Mouse (Mus musculus) megakaryocyte, embryonic 14.5 days (primary cell): ENCODE data around the gene Ddah2. TPM values are rescaled to one million over a fixed set of nuclear protein-coding genes. Genes with fewer than 3 reads are reported as not detected.

Experiments
- H3K27me3 ChIP-seq: replicated peaks from 2 replicates; pipeline ENCODE3; 2012; ENCODE audit warnings: inconsistent platforms
- H3K36me3 ChIP-seq: replicated peaks from 2 replicates; pipeline ENCODE3; 2012; ENCODE audit warnings: low read length, inconsistent platforms, mixed read lengths
- H3K4me1 ChIP-seq: 2 replicates; pipeline ENCODE4 v1.6.1; 2012; ENCODE audit warnings: inconsistent platforms
- H3K4me3 ChIP-seq: replicated peaks from 2 replicates; pipeline ENCODE3; 2012; ENCODE audit warnings: moderate library complexity, mild to moderate bottlenecking, inconsistent platforms
- H3K9me3 ChIP-seq: 2 replicates; pipeline ENCODE4 v1.6.1; 2012; ENCODE audit warnings: inconsistent platforms
- FLI1 ChIP-seq: IDR thresholded peaks from 2 replicates; pipeline ENCODE4 v1.6.1; 2012; ENCODE audit warnings: low read length, inconsistent platforms, mixed read lengths
- GATA1 ChIP-seq: IDR thresholded peaks from 3 replicates; pipeline ENCODE4 v1.6.1; 2012; ENCODE audit warnings: mixed read lengths, low read length, inconsistent platforms, borderline replicate concordance
- polyA plus RNA-seq: library from polyadenylated mRNA; stranded (reverse); fragments of >175 nt; gene quantifications from 2 replicates; pipeline ENCODE4 v1.2.3, GENCODE M21; 2012; ENCODE audit warnings: low replicate concordance; ENCODE audit not compliant: insufficient read depth

The Ddah2 gene
- polyA plus RNA-seq, 1 experiment: 36.5 TPM

DNA sequence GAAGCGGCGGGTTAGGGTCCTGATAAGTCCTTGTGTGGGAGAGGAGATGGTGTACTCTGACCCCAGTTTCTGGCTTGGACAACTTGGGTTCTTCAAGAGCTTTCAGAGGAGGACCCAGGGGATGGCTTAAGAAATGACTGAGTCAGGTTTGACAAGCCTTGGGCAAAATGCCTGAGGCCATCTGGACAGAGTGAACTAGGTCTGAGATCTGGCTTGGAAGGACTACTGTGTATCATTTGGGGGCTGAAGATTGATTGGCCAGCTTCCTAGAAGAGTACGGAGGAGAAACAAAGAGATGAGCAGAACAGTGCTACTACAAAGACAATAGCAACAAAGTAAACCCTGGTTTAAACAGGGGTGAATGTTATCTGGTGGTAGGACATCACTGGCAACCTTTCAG is 4.6 kb downstream of the Ddah2 start:
- H3K9me3 ChIP-seq: no peaks in the 10 kb centered on the region
- H3K4me1 ChIP-seq: peaks cover 96% of the 10 kb centered on the region
- no peak for TF ChIP-seq FLI1
- TF ChIP-seq GATA1: no peak
- peaks cover 8% of the 10 kb centered on the region for H3K27me3 ChIP-seq
- peaks cover 63% of the 10 kb centered on the region for H3K36me3 ChIP-seq
- peak overlapping the region; percentile 94 for H3K4me3 ChIP-seq

- peaks cover 96% of the 10 kb centered on the region for H3K4me1 ChIP-seq
- no peak for TF ChIP-seq FLI1
- TF ChIP-seq GATA1: no peak
- H3K36me3 ChIP-seq: peaks cover 66% of the 10 kb centered on the region
- no peaks in the 10 kb centered on the region for H3K9me3 ChIP-seq
- peaks cover 15% of the 10 kb centered on the region for H3K27me3 ChIP-seq
- H3K4me3 ChIP-seq: peak overlapping the region; percentile 94
Observed at GRCm38 (mm10) chr17:35064378-35064877, 5.6 kb downstream of the Ddah2 start.

DNA sequence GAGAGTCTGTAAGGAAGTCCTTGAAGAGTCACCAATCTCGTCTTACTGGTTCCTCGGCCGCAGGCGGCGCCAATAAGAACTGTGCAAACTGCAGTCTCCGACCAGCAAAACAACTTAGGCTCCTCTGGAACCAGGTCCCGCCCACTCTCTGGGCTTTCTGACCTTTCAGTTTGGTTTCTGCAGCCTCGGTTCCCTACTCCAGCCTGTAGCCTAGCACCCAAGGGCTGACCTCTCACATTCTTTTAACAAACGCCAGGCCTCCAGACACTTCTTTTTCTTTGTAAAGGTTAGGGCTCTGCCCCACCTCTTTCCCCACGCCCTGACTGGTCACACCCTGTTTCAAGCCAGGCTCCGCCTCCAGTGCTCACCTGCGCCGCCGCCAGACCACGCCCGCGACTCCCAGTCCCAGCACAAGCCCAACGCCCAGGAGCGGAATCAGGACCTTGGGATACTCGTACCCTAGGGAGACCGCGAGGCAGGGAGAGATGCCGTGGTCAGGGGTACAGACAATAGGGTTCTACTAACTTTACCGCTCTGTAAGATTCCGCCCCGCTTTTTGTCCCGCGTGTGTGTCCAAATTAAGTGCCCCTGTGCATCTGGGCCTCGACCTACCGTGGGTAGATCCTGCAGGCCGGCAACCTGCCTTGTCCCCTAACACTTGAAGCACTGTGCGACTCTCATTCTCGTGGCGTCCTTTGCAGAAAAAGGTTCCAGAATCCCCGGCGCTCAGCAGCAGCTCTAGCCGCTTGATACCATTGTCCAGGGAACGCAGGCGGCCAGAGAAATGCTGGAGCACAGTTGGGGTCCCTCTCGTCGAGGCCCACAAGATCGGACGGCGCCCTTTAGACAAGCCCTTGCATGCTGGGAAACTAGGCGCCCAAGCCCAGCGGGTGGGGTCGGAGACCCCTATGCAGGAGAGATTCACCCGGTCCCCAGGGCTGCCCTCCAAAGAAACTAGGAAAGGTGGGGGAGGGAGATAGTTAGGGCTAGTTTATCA is 6.4 kb downstream of the Ddah2 start, which contains the start of gene Ly6g6c:
Gene Ly6g6c (plus strand): TSS at position 438 of the 997 bp plus-strand sequence.
- H3K36me3 ChIP-seq: peaks cover 68% of the 10 kb centered on the region
- peak within 1 kb of the TSS; percentile 94 for H3K4me3 ChIP-seq
- H3K4me1 ChIP-seq: peaks cover 96% of the 10 kb centered on the region
- no peaks in the 10 kb centered on the region for H3K9me3 ChIP-seq
- peaks cover 16% of the 10 kb centered on the region for H3K27me3 ChIP-seq
- TF ChIP-seq FLI1 (no peak), GATA1 (no peak)

DNA sequence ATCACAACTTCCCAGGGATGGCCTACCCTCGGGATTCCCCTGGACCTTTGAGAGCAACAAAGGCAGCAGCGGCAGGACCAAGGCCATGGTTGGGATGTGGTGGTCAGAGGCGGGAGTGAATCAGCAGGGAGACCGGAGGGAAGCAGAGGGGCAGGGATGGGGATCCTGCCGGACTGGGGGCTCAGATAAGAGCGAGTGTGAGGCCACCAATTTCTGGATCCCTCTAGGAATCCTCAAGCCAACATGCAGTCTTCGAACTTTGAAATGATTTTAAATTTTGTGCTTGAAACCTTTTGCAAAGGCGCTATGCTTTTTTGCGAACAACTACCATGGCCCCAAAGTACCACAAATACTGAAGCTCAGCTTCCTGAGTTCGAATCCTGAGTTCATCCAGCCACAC is 7.2 kb downstream of the Ddah2 start, which contains the start of gene Mpig6b:
Gene Mpig6b (minus strand): TSS at position 101 of the 400 bp plus-strand sequence.
- Histone ChIP-seq H3K36me3 (peaks cover 68% of the 10 kb centered on the region), H3K4me3 (peak within 1 kb of the TSS; percentile 94), H3K4me1 (peaks cover 96% of the 10 kb centered on the region), H3K9me3 (no peaks in the 10 kb centered on the region), H3K27me3 (peaks cover 16% of the 10 kb centered on the region)
- no peak for TF ChIP-seq FLI1
- TF ChIP-seq GATA1: 0 out of 3 replicates have a peak, but pooled peaks have one; percentile 17

GRCm38 (mm10) chr17:35068213-35068914 is 9.5 kb downstream of the Ddah2 start:
- peak overlapping the region; percentile 34 for H3K4me3 ChIP-seq
- TF ChIP-seq FLI1 (no peak), GATA1 (no peak)
- H3K4me1 ChIP-seq: peaks cover 96% of the 10 kb centered on the region
- H3K9me3 ChIP-seq: no peaks in the 10 kb centered on the region
- peaks cover 69% of the 10 kb centered on the region for H3K36me3 ChIP-seq
- peaks cover 16% of the 10 kb centered on the region for H3K27me3 ChIP-seq

DNA sequence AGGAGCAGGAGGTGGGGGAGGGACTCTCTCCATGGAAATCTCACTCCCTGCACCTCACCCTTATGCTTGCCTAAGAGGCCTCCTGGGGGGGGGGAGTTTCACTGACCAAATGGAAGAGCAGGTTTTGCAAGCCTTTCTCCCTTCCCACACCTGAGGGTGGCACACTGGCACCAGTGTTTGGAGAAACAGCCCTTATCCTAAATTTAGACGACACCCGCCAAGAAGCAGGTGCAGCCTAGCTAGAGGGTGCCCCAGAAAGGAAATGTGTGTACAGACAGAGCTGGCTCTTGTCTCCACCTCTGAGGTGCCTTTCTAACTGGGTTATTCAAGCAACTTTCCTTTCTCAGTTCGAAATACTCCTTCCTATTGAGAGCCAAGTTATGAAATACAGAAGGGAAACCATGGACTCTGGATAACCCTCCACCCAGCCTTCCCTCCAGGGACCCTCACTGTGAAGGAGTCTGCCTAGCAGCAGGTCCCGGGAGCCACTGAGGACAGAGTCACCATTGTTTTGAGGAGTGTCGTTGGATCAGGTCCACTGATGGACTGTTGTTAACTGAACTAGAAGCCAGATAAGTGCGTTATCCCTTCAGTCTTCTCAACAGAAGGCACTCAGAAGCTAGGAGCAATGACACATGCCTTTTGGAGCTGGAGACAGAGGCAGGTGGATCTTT is 11.9 kb downstream of the Ddah2 start:
- TF ChIP-seq GATA1 (no peak), FLI1 (no peak)
- Histone ChIP-seq H3K27me3 (peaks cover 16% of the 10 kb centered on the region), H3K36me3 (peaks cover 65% of the 10 kb centered on the region), H3K4me1 (peaks cover 91% of the 10 kb centered on the region), H3K4me3 (no peak overlapping the region), H3K9me3 (0 out of 2 replicates have a peak, but pooled peaks cover 3% of the 10 kb centered on the region)

- Histone ChIP-seq H3K4me1 (peaks cover 91% of the 10 kb centered on the region), H3K27me3 (peaks cover 14% of the 10 kb centered on the region), H3K9me3 (0 out of 2 replicates have a peak, but pooled peaks cover 3% of the 10 kb centered on the region), H3K36me3 (peaks cover 71% of the 10 kb centered on the region), H3K4me3 (no peak overlapping the region)
- TF ChIP-seq FLI1 (no peak), GATA1 (no peak)
Observed at GRCm38 (mm10) chr17:35071454-35071853, 12.6 kb downstream of the Ddah2 start.

DNA sequence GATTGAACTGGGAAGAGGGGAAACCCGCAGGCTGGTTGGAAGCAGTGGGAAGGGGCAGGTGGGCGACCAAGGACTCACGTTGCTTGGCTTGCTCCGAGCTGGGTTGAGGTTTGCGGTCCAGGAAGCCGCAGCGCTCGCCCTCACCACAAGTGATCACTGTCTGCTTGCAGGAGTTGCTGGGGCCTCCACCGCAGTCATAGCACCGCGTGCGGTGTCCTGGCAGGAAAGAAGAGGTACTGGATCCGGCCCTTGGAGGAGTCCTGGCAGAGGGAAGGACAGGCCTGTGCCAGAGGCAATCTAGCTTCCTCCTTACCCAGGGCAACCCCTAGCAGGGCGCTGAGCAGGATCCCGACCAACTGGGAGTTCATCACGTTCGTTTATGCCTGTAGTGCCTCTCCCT is 15.3 kb downstream of the Ddah2 start:
- no peak for TF ChIP-seq FLI1
- no peak for TF ChIP-seq GATA1
- 0 out of 2 replicates have a peak, but pooled peaks cover 3% of the 10 kb centered on the region for H3K9me3 ChIP-seq
- peaks cover 91% of the 10 kb centered on the region for H3K4me1 ChIP-seq
- peaks cover 77% of the 10 kb centered on the region for H3K36me3 ChIP-seq
- H3K27me3 ChIP-seq: peaks cover 4% of the 10 kb centered on the region
- peak overlapping the region; percentile 42 for H3K4me3 ChIP-seq
